Mouse (Mus musculus) naive thymus-derived CD4-positive, alpha-beta T cell, adult 2 months (primary cell): ENCODE results near the gene Kcnab1.

Experiments
- DNase-seq: peaks from one replicate; pipeline ENCODE4 v3.0.0-alpha.2; 2011; ENCODE audit warnings: low read depth

Gene Kcnab1

DNA sequence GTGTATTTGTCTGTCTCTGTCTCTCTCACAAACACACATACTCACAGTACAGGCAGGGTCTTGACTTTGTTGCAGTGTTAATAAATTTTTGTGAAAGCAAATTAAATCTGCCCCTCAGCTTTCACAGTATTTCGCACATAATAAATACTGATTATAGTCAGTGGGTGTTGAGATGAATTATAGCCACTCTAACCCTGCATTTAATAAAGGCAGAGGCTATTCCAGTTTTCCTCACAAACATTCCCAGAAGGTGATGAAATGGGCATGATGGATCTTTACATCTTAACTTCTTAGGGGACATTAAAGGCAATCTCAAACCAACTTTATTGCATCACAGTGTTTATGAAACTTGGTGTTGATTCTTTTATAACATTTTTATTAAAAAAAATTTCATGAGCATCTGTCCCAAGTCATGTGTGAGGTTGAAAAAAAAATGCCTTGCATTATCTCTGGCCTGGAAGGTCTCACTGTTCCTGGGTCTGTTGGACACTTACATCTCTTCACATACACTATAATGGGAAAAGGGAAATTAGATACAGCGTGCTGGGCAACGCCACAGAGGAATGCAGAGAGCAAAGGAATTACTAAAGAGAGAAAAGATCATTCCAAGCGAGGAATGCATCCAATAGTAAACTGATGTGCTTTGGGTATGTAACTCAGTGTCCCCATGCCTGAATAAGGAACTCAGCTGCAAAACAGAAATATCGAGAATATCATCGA, 95.3 kb downstream of the Kcnab1 start:
- no peak for DNase-seq

DNA sequence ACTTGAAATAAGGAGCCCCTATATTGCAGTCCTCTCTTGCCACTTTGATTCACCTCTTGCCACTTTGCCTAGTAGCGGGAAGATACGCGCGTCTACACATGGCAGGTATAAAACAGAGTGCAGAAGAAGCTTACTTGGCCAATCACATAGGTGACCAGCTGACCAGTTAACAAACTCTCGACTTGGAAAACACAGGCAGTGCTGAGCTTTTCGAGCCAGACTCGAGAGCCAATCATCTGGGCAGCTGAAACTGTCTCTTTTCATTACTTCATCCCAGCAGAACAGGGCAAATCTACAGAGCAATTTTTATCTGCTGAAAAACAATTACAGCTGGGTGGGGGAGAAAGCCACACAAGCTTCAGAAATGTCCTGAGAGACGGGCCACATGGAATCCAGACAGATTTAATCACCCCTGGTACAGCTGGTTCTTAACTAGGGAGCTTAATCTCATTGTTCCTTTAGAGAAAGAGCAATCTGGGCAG, 96.4 kb downstream of the Kcnab1 start:
- no peak for DNase-seq

- no peak for DNase-seq
These were observed 104.5 kb downstream of the Kcnab1 start for GRCm38 (mm10) chr3:65213725-65214124.

DNA sequence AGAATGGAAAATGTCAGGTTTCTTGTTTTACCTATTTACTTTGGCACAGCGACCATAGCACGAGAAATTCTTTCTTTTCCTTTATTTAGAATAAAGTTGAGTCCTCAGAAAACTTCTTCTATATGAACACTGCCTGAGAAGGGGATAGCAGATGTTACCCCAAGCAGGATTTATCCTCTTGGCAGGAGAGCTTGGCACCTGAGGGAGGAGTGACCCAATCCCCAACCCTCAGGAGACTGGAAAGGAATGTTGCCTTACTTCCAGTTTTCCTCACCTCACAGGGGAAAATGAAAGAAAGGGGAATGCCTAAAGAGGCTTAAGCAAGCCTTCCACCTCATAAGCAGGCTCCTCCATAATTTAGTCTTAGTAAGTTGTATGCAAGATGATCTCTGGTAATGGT, 105.5 kb downstream of the Kcnab1 start:
- no peak for DNase-seq

DNA sequence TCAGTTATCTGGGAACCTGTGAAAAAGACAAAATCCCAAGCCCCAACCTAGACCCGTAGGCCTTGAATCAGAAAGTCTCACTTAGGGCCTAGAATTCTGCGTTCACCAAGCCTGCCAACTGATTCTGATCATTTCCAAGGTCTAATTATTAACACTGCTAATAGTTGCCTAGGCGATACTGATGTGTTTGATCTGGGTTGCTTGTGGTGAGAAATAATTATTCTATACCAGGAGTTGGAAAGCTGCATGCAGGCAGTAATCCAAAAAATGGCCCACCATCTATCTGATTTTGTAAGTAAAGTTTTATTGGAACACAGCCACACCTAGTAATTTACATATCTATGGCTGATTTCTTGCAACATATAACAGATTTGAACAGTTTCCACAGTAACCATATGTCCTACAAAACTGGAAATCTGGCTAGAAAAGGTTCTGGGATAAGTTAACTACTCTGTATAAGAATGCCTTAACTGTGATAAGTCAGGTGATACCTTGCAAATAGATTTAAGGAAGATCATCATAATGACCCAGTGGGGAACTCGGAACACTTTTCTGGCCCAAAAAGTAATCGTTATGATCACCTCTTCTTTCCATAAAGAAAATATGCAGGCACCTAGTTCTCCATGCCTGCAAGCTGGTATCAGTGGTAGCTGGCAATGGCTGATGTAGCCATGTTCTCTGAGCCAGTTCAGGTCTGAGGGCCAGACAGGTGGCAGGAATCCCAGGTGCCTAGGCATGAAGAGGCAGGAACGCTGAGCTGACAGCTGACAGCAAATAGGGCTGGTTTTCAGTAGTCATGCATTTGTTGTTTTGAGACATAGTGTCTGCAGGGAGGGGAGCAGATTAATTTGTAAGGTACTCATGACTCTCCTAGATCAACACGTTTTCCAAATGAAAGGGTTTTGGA, 108.7 kb downstream of the Kcnab1 start:
- no peak for DNase-seq

GRCm38 (mm10) chr3:65220287-65220686, 111.1 kb downstream of the Kcnab1 start:
- no peak for DNase-seq

- DNase-seq = no peak
These were observed 114.5 kb downstream of the Kcnab1 start for GRCm38 (mm10) chr3:65223635-65224034.

GRCm38 (mm10) chr3:65230978-65231377, 121.8 kb downstream of the Kcnab1 start:
- no peak for DNase-seq

DNA sequence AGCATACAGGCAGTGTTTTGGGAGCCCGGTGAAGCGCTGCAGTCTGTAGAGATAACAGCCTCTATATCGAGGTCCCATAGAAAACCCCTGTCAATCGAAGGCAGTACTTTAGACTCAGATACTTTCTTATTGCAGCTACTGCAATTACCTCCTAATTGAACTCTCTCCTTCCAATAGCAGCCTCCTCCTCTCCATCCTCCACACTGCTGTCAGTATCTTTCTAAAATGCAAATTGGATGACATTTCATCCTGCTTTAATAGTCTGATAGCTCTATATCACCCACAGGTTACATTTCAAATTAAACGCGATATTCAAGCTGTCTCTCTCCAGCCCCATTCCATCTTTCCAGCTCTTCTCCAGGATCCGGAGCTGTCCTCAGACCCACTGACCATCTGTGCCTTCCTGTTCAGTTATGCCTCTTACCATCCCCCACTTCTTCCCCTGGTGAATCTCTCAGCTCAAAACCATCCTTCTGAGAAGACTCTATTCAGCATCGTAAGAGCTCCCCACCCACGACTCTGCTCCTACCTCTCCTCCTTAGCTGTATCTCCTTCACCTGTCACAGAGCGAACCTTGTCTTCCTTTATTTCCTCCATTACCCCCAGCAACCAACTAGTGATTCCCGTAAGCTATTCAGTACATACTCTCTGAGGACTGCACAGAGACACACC, 122.4 kb downstream of the Kcnab1 start:
- DNase-seq = no peak

- DNase-seq = no peak
These were observed 139.8 kb downstream of the Kcnab1 start for GRCm38 (mm10) chr3:65249023-65249422.

- DNase-seq = no peak
These were observed 151.3 kb downstream of the Kcnab1 start for GRCm38 (mm10) chr3:65260521-65260920.

GRCm38 (mm10) chr3:65262506-65263422, 153.6 kb downstream of the Kcnab1 start:
- DNase-seq = no peak

DNA sequence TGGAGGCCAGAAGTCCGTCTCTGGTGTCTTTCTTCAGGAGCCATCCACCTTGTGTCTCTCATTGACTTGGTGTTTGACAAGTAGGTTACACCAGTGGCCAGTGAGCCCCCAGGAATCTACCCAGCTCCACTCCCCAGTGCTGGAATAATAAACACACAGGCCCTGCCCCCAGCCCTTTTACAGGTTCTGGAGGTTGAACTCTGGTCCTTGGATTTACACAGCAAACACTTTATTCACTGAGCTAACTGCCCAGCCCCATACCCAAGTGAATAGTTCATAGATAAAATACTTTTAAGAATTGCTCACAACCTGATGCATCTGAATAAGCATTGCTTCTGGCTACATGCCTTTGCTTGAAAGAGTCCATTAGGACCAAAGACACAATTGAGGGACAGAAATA, 164.1 kb downstream of the Kcnab1 start:
- DNase-seq = no peak

DNA sequence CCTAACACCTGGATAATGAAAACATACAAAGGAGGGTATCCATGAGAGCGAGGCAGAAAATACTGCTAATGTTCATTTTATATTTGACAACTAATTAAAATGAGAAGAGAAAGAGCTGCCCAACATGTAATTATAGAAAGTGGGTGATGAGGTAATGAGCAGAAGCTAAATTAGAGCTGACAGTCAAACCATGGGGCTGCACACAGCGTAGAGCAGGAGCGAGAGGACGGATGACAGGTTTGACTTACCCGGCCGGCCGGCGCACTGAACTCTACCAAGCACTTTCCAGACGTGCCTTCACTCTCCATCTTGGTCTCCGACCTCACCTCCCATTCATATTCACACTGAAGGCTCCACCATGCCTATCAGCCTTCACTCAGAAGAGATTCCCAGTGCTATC, 168.6 kb downstream of the Kcnab1 start:
- DNase-seq = no peak

DNA sequence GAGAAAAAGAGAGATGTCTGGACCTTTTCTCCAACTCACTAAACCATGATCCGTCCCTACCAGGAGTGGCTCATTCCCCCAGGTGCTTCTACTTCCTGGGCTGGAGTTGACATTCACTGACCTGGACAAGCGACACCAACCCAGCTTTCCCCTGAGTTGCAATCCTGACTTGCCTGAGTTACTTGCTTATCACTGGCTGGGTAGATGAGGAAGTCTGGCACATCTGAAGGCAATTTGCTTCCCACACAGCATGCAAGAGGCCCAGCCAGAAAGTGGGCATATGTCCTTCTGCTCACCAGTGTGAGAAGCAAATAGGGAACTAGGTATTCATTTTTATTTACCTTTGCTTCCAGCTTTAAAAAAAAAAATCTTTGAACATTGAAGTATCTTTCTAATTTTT, 174.2 kb downstream of the Kcnab1 start:
- no peak for DNase-seq

- no peak for DNase-seq
These were observed 179.8 kb downstream of the Kcnab1 start for GRCm38 (mm10) chr3:65288994-65289393.

DNA sequence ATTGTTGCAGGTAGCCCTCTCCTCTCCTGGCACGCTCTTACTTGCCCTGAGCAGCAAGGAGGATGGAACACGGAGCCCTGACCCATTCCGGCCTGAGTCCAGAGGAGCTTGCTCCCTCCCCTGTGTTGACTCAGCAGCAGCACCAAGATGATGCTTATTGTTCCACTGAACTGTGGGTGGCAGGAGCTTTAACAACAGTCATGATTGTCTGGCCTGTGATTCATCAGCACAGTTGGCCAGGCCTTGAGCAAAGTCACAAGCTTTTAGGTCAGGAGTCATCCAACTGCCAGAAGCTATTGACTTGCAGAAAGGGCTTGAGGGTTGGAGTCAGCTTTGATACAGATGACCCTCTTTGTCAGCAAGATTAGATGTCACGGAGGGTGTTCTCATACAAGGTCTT, 187.8 kb downstream of the Kcnab1 start:
- no peak for DNase-seq

- no peak for DNase-seq
These were observed 190.0 kb downstream of the Kcnab1 start for GRCm38 (mm10) chr3:65299205-65299604.

DNA sequence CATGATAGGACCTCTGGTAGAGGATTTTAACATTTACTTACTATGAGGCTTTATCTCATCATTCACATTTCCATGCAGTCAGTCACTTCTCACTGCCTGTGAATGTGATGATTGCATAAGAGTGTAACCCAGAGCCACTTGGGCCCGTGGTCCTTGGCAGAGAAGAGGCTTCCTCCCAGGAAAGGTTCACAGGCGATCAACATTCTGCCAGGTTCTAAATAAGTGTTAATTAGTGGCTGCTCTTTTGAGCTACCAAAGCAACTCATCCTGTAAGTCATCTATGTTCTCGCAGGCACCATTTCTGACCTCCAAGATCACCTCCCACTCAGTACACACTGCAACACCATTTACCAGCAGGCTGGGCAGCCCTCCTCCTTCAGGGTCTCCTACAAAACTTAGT, 192.3 kb downstream of the Kcnab1 start:
- no peak for DNase-seq

DNA sequence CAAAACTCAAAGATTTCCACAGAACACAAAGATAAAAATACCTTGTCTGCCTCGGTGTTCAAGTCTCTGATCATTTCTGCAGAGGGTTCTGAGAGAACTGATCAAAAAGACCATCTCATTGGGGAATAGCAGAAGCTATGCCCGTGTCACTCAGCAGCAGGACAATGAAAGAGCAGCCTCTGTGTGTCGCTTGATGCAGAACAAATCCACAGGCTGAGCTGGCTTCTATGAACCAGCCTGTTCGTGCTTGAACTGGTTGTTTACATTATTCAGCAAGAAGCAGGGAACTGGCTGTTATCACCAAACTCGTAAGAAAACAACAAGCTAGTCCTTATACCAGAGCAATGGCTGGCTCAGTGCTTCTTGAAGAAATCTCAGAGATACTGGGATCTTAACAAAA, 193.4 kb downstream of the Kcnab1 start:
- DNase-seq = no peak

DNA sequence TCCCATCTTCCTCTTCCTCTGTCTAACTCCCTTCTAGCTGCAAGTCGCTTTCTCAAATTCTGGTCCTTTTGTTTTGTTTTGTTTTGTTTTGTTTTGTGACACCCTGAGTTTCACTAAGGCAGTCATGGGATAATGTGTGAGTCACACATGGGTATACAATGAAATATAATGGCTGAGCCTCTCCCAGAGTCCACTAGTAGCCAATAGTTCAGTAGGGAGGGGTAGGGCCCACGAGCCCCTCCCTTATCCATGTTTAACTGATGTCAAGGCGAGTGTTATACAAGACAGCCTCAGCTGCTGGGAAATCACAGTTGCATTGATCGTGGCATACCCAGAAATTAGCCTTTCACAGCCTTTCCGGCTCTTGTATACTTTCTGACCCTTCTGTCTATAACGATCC, 206.7 kb downstream of the Kcnab1 start:
- DNase-seq = no peak

DNA sequence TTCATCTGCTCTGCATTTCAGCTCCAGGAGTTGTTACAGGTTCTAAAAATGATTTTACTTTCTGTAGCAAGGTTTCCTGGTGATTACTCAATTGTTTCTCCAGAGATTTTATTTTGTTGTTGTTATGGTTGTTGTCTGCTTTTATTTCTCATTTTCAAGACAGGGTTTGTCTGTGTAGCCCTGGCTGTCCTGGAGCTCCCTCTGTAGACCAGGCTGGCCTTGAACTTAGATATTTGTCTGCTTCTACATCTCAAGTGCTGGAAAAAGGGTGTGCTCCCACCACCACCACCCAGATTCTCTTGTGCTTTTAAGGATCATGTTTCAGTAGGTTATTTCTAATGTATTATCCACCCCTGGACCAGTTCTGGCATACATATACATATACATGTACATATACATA, 207.6 kb downstream of the Kcnab1 start:
- no peak for DNase-seq
